Mouse (Mus musculus) cerebellum, adult 18-20 months (tissue): ENCODE measurements around the gene Crkl.

Experiments
- DNase-seq, 2 experiments: peaks; one replicate each; pipeline ENCODE4 v3.0.0; 2021

Gene Crkl

DNA sequence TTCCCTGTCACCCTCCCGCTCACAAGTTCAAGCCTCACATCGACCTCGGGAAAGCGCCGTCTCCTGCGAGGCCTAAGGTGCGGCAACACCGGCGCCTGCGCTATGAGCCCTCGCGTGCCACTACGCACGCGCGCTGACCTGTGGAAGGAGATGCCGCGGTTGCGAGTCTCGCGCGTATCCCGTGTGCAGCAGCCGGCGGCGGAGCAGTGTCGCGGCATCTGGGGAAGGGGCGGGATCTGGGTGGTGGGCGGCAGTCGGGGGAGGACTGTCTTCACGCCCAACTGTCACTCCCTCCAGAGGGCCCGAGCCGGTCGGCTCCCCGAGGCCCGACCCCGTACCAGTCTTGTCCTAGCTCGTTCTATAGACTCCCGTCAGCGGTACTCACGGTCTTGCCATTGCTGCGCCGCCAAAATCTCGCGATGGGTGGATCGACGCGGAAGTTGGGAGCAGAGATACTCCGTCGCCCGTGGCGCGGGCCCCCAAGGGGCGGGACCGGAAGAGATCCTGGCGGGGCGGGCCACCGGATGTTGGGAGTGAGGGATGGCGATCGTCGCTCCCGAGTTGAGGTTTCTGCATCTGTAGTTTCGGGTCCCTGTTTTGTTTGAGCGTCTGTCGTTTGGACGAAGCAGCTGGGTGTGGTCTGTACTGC lies 79.0 kb downstream of the Crkl start, which contains the start of gene Thap7:
Thap7 (minus strand) TSS at position 497 of the 649 bp plus-strand sequence.
- DNase-seq = peak; percentile 95

DNA sequence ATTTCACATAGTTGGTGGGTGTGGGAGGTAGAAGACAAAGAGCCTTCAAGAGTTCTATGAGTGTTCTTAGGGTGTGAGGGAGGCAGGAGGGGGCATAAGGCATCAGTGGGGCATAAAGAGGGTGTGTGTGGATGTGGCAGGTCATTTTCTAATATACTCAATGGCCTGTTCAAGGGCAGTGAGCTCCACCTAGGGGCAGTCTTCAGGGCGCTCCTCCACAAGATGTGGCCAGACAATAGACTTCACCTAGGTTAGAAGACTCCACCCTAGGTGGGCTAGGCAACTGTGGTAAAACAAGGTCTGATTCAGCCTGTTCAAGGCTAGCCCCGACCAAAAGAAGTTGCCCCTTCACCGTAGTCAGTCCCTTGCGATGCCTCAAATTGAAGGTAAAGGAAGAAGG lies 80.5 kb downstream of the Crkl start:
- peak; percentile 44 to 58 for DNase-seq

DNA sequence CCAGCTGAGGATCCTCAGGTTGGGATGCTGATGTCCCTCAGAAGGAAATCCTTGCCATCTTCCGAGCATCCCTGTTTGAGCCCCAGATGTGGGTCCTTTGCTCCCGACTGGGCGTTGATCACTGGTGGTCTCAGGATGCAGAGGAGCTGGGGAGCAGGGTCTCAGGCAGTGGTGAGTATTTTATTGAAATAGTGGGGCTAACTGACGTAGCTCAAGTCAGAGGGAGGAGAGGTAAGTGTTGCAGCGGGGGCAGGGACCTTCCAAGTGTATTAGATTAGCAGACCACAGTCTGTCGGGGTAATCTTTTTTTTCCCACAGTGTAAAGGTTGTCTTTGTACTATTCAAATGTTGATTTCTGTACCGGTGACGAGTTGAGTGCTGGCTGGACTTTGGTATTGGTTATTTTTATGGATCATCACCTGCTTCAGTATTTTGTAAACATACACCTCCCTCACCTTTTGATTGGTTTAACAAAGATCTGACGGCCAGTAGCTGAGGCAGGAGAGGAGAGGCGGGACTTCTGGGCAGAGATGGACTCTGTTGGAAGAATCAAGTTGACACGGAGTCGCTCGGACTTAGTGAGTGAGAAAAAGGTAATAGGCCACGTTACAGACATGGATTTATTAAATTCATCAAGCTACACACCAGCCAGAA lies 81.0 kb downstream of the Crkl start:
- DNase-seq = no peak

DNA sequence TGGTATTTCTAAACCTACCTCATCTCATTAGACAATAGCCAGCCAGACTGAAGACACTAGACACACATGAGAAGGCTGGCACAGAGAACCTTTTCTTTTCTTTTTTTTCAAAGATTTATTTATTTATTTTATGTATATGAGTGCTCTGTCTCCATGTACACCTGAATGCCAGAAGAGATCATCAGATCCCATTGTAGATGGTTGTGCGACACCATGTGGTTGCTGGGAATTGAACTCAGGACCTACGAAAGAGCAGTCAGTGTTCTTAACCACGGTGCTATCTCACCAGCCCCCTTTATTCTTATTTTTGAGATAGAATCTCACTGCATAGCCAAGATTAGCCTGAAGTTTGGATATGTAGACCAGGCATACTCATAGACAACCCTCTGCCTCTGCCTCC lies 84.8 kb downstream of the Crkl start:
- DNase-seq = peak; percentile 42 to 50
